Mouse (Mus musculus): ENCODE measurements around the gene Txlna. TPM values are rescaled to one million over a fixed set of nuclear protein-coding genes. Genes with fewer than 3 reads are reported as not detected.

Gene Txlna
- polyA plus RNA-seq, 1 experiment from 2014 or later: 39.7 TPM

Small RNA genes within 50 kb of the gene (microRNA-seq; reads per million reads assigned to microRNA genes)
- 1.9 reads per million for gene Mir7016

Other genes starting within 250 kb of the Txlna start
- gene Zbtb8b, start 200.2 kb downstream of the Txlna start, polyA plus RNA-seq (2015; fragmentation: Nextera tagmentation; extraction: Ambion mirVana): 18.0 and 19.2 TPM in 2 replicates
- 34.6 and 37.4 TPM in 2 replicates for gene Bsdc1, start 179.5 kb downstream of the Txlna start, polyA plus RNA-seq (2015; fragmentation: Nextera tagmentation; extraction: Ambion mirVana)
- 0.72 and 0.79 TPM in 2 replicates for gene Tssk3, start 150.0 kb downstream of the Txlna start, polyA plus RNA-seq (2015; fragmentation: Nextera tagmentation; extraction: Ambion mirVana)
- 0.81 and 1.4 TPM in 2 replicates for gene Fam229a, start 149.9 kb downstream of the Txlna start, polyA plus RNA-seq (2015; fragmentation: Nextera tagmentation; extraction: Ambion mirVana)
- gene Marcksl1, start 127.5 kb downstream of the Txlna start, polyA plus RNA-seq (2015; fragmentation: Nextera tagmentation; extraction: Ambion mirVana): 1,546 and 1,575 TPM in 2 replicates
- 80.5 and 90.0 TPM in 2 replicates for gene Hdac1, start 98.4 kb downstream of the Txlna start, polyA plus RNA-seq (2015; fragmentation: Nextera tagmentation; extraction: Ambion mirVana)
- 13.5 and 13.9 TPM in 2 replicates for gene Lck, start 67.4 kb downstream of the Txlna start, polyA plus RNA-seq (2015; fragmentation: Nextera tagmentation; extraction: Ambion mirVana)
- 0.35 and 0.58 TPM in 2 replicates for gene Fam167b, start 62.5 kb downstream of the Txlna start, polyA plus RNA-seq (2015; fragmentation: Nextera tagmentation; extraction: Ambion mirVana)
- 216 and 223 TPM in 2 replicates for gene Eif3i, start 40.4 kb downstream of the Txlna start, polyA plus RNA-seq (2015; fragmentation: Nextera tagmentation; extraction: Ambion mirVana)
- gene Tmem234, start 40.4 kb downstream of the Txlna start, polyA plus RNA-seq (2015; fragmentation: Nextera tagmentation; extraction: Ambion mirVana): 185 and 190 TPM in 2 replicates
- 2.1 and 3.9 TPM in 2 replicates for gene Dcdc2b, start 26.8 kb downstream of the Txlna start, polyA plus RNA-seq (2015; fragmentation: Nextera tagmentation; extraction: Ambion mirVana)
- gene Iqcc, start 22.0 kb downstream of the Txlna start, polyA plus RNA-seq (2015; fragmentation: Nextera tagmentation; extraction: Ambion mirVana): 27.6 and 33.4 TPM in 2 replicates
- gene Ccdc28b, start 17.1 kb downstream of the Txlna start, polyA plus RNA-seq (2015; fragmentation: Nextera tagmentation; extraction: Ambion mirVana): 160 and 169 TPM in 2 replicates
- gene Kpna6, start 31.7 kb upstream of the Txlna start, polyA plus RNA-seq (2015; fragmentation: Nextera tagmentation; extraction: Ambion mirVana): 18.2 and 20.3 TPM in 2 replicates
- 12.7 and 14.8 TPM in 2 replicates for gene Tmem39b, start 55.8 kb upstream of the Txlna start, polyA plus RNA-seq (2015; fragmentation: Nextera tagmentation; extraction: Ambion mirVana)
- 96.3 and 104 TPM in 2 replicates for gene Khdrbs1, start 101.2 kb upstream of the Txlna start, polyA plus RNA-seq (2015; fragmentation: Nextera tagmentation; extraction: Ambion mirVana)
- 217 and 224 TPM in 2 replicates for gene Ptp4a2, start 170.2 kb upstream of the Txlna start, polyA plus RNA-seq (2015; fragmentation: Nextera tagmentation; extraction: Ambion mirVana)